Mouse (Mus musculus): ENCODE results near the gene Psmb8. TPM values are rescaled to one million over a fixed set of nuclear protein-coding genes. Genes with fewer than 3 reads are reported as not detected.
"Not testable (repeated sequence)": the region's sequence is repeated elsewhere in the genome, so short reads cannot be mapped to it uniquely, and the experiment has no call there.

The Psmb8 gene
- polyA plus RNA-seq, 2 experiments = 11.8 to 21.7 TPM

GRCm38 (mm10) chr17:34217216-34217928, 19.9 kb downstream of the Psmb8 start:
- Histone ChIP-seq H3K27me3 (ENCODE audit: control insufficient read depth, insufficient read depth, low read length) (no peaks in the 10 kb centered on the region), H3K36me3 (replicated peaks; ENCODE audit: control insufficient read depth, insufficient read depth, low read depth) (no peaks in the 10 kb centered on the region), H3K4me3 (ENCODE audit: insufficient read depth in 1 of 2, low read depth in 2 of 2, low read length in 2 of 2) (no peak overlapping the region), H3K9ac (replicated peaks) (no peak overlapping the region), H3K27ac (no peak overlapping the region), H3K4me1 (replicated peaks; ENCODE audit: control insufficient read depth in 2 of 2, insufficient read depth in 2 of 2, low read length in 1 of 2) (no peaks in the 10 kb centered on the region), H3K9me3 (ENCODE audit: control insufficient read depth, low read length) (no peaks in the 10 kb centered on the region), H3K4me2 (ENCODE audit: low read depth) (no peak overlapping the region)
- no peak for ATAC-seq (ENCODE audit: insufficient read depth)
- no peak for DNase-seq (ENCODE audit: low read depth in 3 of 3, low spot score in 3 of 3)
- 66% methylated on average over 8 of the region's 8 CpGs for WGBS (ENCODE audit: insufficient replicate concordance)
- TF ChIP-seq EP300 (IDR thresholded peaks at IDR 0.05; ENCODE audit: low read depth) = no peak
- no peak for TF ChIP-seq CTCF (IDR thresholded peaks at IDR 0.05; ENCODE audit: low read depth)

- DNase-seq (ENCODE audit: low read depth in 3 of 3, low spot score in 3 of 3) (no peak), ATAC-seq (ENCODE audit: insufficient read depth) (no peak)
- Histone ChIP-seq H3K27me3 (ENCODE audit: control insufficient read depth, insufficient read depth, low read length) (no peaks in the 10 kb centered on the region), H3K9me3 (ENCODE audit: control insufficient read depth, low read length) (no peaks in the 10 kb centered on the region), H3K4me1 (replicated peaks; ENCODE audit: control insufficient read depth in 2 of 2, insufficient read depth in 2 of 2, low read length in 1 of 2) (no peaks in the 10 kb centered on the region), H3K36me3 (replicated peaks; ENCODE audit: control insufficient read depth, insufficient read depth, low read depth) (no peaks in the 10 kb centered on the region), H3K9ac (replicated peaks) (no peak overlapping the region), H3K4me2 (ENCODE audit: low read depth) (no peak overlapping the region), H3K4me3 (ENCODE audit: insufficient read depth in 1 of 2, low read depth in 2 of 2, low read length in 2 of 2) (no peak overlapping the region), H3K27ac (no peak overlapping the region)
- TF ChIP-seq CTCF (IDR thresholded peaks at IDR 0.05; ENCODE audit: low read depth) = no peak
- TF ChIP-seq EP300 (IDR thresholded peaks at IDR 0.05; ENCODE audit: low read depth) = no peak
- WGBS (ENCODE audit: insufficient replicate concordance) = 69% methylated on average over 5 of the region's 5 CpGs
Measured at GRCm38 (mm10) chr17:34217986-34218385, 20.5 kb downstream of the Psmb8 start.

- no peak overlapping the region for H3K4me2 ChIP-seq (ENCODE audit: low read depth)
- H3K4me1 ChIP-seq (replicated peaks; ENCODE audit: control insufficient read depth in 2 of 2, insufficient read depth in 2 of 2, low read length in 1 of 2) = no peaks in the 10 kb centered on the region
- no peak overlapping the region for H3K27ac ChIP-seq
- no peak overlapping the region for H3K4me3 ChIP-seq (ENCODE audit: insufficient read depth in 1 of 2, low read depth in 2 of 2, low read length in 2 of 2)
- WGBS (ENCODE audit: insufficient replicate concordance) = 77% methylated on average over 11 of the region's 11 CpGs
- no peaks in the 10 kb centered on the region for H3K9me3 ChIP-seq (ENCODE audit: control insufficient read depth, low read length)
- TF ChIP-seq EP300 (IDR thresholded peaks at IDR 0.05; ENCODE audit: low read depth) (no peak), CTCF (IDR thresholded peaks at IDR 0.05; ENCODE audit: low read depth) (no peak)
- ATAC-seq (ENCODE audit: insufficient read depth) = no peak
- H3K36me3 ChIP-seq (replicated peaks; ENCODE audit: control insufficient read depth, insufficient read depth, low read depth) = no peaks in the 10 kb centered on the region
- H3K27me3 ChIP-seq (ENCODE audit: control insufficient read depth, insufficient read depth, low read length) = no peaks in the 10 kb centered on the region
- no peak overlapping the region for H3K9ac ChIP-seq (replicated peaks)
- no peak for DNase-seq (ENCODE audit: low read depth in 3 of 3, low spot score in 3 of 3)
Measured at GRCm38 (mm10) chr17:34218675-34219074, 21.2 kb downstream of the Psmb8 start.

- whole genome bisulfite sequencing (ENCODE audit: insufficient replicate concordance) = 79% methylated on average over 7 of the region's 11 CpGs
- not testable (repeated sequence) for DNase-seq (ENCODE audit: low read depth in 3 of 3, low spot score in 3 of 3); ATAC-seq (ENCODE audit: insufficient read depth); H3K9ac ChIP-seq (replicated peaks); H3K9me3 ChIP-seq (ENCODE audit: control insufficient read depth, low read length); H3K36me3 ChIP-seq (replicated peaks; ENCODE audit: control insufficient read depth, insufficient read depth, low read depth); H3K4me1 ChIP-seq (replicated peaks; ENCODE audit: control insufficient read depth in 2 of 2, insufficient read depth in 2 of 2, low read length in 1 of 2); H3K4me3 ChIP-seq (ENCODE audit: insufficient read depth in 1 of 2, low read depth in 2 of 2, low read length in 2 of 2); H3K4me2 ChIP-seq (ENCODE audit: low read depth); H3K27me3 ChIP-seq (ENCODE audit: control insufficient read depth, insufficient read depth, low read length); H3K27ac ChIP-seq
- TF ChIP-seq CTCF (IDR thresholded peaks at IDR 0.05; ENCODE audit: low read depth) = peak; percentile 70
Measured at GRCm38 (mm10) chr17:34219096-34219495, 21.6 kb downstream of the Psmb8 start.

- H3K36me3 ChIP-seq (replicated peaks; ENCODE audit: control insufficient read depth, insufficient read depth, low read depth); H3K4me3 ChIP-seq (ENCODE audit: insufficient read depth in 1 of 2, low read depth in 2 of 2, low read length in 2 of 2); H3K27ac ChIP-seq; ATAC-seq (ENCODE audit: insufficient read depth); H3K9me3 ChIP-seq (ENCODE audit: control insufficient read depth, low read length); H3K4me2 ChIP-seq (ENCODE audit: low read depth); DNase-seq (ENCODE audit: low read depth in 3 of 3, low spot score in 3 of 3); H3K4me1 ChIP-seq (replicated peaks; ENCODE audit: control insufficient read depth in 2 of 2, insufficient read depth in 2 of 2, low read length in 1 of 2); H3K27me3 ChIP-seq (ENCODE audit: control insufficient read depth, insufficient read depth, low read length); H3K9ac ChIP-seq (replicated peaks): not testable (repeated sequence)
- 91% methylated on average over 3 of the region's 7 CpGs for WGBS (ENCODE audit: insufficient replicate concordance)
Measured at GRCm38 (mm10) chr17:34219801-34220200, 22.3 kb downstream of the Psmb8 start.

GRCm38 (mm10) chr17:34220401-34220800, 22.9 kb downstream of the Psmb8 start:
- not testable (repeated sequence) for H3K4me2 ChIP-seq (ENCODE audit: low read depth); H3K9ac ChIP-seq (replicated peaks); H3K4me1 ChIP-seq (replicated peaks; ENCODE audit: control insufficient read depth in 2 of 2, insufficient read depth in 2 of 2, low read length in 1 of 2); ATAC-seq (ENCODE audit: insufficient read depth); H3K9me3 ChIP-seq (ENCODE audit: control insufficient read depth, low read length); DNase-seq (ENCODE audit: low read depth in 3 of 3, low spot score in 3 of 3); H3K4me3 ChIP-seq (ENCODE audit: insufficient read depth in 1 of 2, low read depth in 2 of 2, low read length in 2 of 2); H3K27me3 ChIP-seq (ENCODE audit: control insufficient read depth, insufficient read depth, low read length); H3K27ac ChIP-seq; H3K36me3 ChIP-seq (replicated peaks; ENCODE audit: control insufficient read depth, insufficient read depth, low read depth)
- WGBS (ENCODE audit: insufficient replicate concordance) = no CpG with 5 or more reads among the region's 16 CpGs

Measured in liver, embryonic 14.5 days (tissue).